Mouse (Mus musculus): ENCODE measurements around the gene Grcc10. TPM values are rescaled to one million over a fixed set of nuclear protein-coding genes. Genes with fewer than 3 reads are reported as not detected.

Grcc10 gene
- polyA plus RNA-seq, 1 experiment from 2014 or later = 519 TPM

- H3K4me2 ChIP-seq = no peak overlapping the region
- peaks cover 29% of the 10 kb centered on the region for H3K4me1 ChIP-seq
- no peak overlapping the region for H3K9ac ChIP-seq
- H3K36me3 ChIP-seq = peaks cover 2% of the 10 kb centered on the region; the same call in 1 of the 2 replicates
- WGBS = 89% methylated on average over 3 of the region's 3 CpGs
- no peak for ATAC-seq (replicated peaks; ENCODE audit: low FRiP score)
- H3K27ac ChIP-seq = no peak overlapping the region
- H3K4me3 ChIP-seq (replicated peaks) = no peak overlapping the region
- no peaks in the 10 kb centered on the region for H3K9me3 ChIP-seq (replicated peaks)
- no peaks in the 10 kb centered on the region for H3K27me3 ChIP-seq
Observed at GRCm38 (mm10) chr6:124690517-124690916, 50.7 kb downstream of the Grcc10 start.

MicroRNAs within 50 kb of the gene (microRNA counts, 519-probe panel; counts per million panel counts)
- microRNA mmu-miR-141 (2,543 counts per million, percentile 48 among the panel's probes with 10 or more counts), microRNA mmu-miR-200c (3,228 counts per million, percentile 86 among the panel's probes with 10 or more counts)

Small RNA genes within 50 kb of the gene (microRNA-seq; reads per million reads assigned to microRNA genes)
- gene Mir141 = 626 reads per million, percentile 76 among the genes with 10 or more reads in this experiment
- 4,337 reads per million, percentile 92 among the genes with 10 or more reads in this experiment for gene Mir200c

Other genes with a start within 250 kb of the Grcc10 start
- gene C1rl, start 248.3 kb downstream of the Grcc10 start, polyA plus RNA-seq (2015; fragmentation: Nextera tagmentation; extraction: Ambion mirVana) = 1.6 and 2.0 TPM in 2 replicates
- gene C1ra, start 229.0 kb downstream of the Grcc10 start, polyA plus RNA-seq (2015; fragmentation: Nextera tagmentation; extraction: Ambion mirVana) = 7.9 and 8.3 TPM in 2 replicates
- gene C1s1, start 199.0 kb downstream of the Grcc10 start, polyA plus RNA-seq (2015; fragmentation: Nextera tagmentation; extraction: Ambion mirVana) = 21.8 and 23.1 TPM in 2 replicates
- not detected in 2 replicates for gene C1rb, start 171.1 kb downstream of the Grcc10 start, polyA plus RNA-seq (2015; fragmentation: Nextera tagmentation; extraction: Ambion mirVana)
- gene C1s2, start 105.3 kb downstream of the Grcc10 start, polyA plus RNA-seq (2015; fragmentation: Nextera tagmentation; extraction: Ambion mirVana) = 0.16 and 0.21 TPM in 2 replicates
- gene Lpcat3, start 78.3 kb downstream of the Grcc10 start, polyA plus RNA-seq (2015; fragmentation: Nextera tagmentation; extraction: Ambion mirVana) = 77.4 and 80.4 TPM in 2 replicates
- 206 and 224 TPM in 2 replicates for gene Emg1, start 29.2 kb downstream of the Grcc10 start, polyA plus RNA-seq (2015; fragmentation: Nextera tagmentation; extraction: Ambion mirVana)
- gene Phb2, start 29.0 kb downstream of the Grcc10 start, polyA plus RNA-seq (2015; fragmentation: Nextera tagmentation; extraction: Ambion mirVana) = 401 and 402 TPM in 2 replicates
- 12.5 and 13.3 TPM in 2 replicates for gene Ptpn6, start 2.7 kb downstream of the Grcc10 start, polyA plus RNA-seq (2015; fragmentation: Nextera tagmentation; extraction: Ambion mirVana)
- gene Gm45234, start 14.6 kb upstream of the Grcc10 start, polyA plus RNA-seq (2015; fragmentation: Nextera tagmentation; extraction: Ambion mirVana) = not detected in 2 replicates
- gene Atn1, start 15.2 kb upstream of the Grcc10 start, polyA plus RNA-seq (2015; fragmentation: Nextera tagmentation; extraction: Ambion mirVana) = 17.0 and 17.7 TPM in 2 replicates
- 10.5 and 12.4 TPM in 2 replicates for gene Eno2, start 28.3 kb upstream of the Grcc10 start, polyA plus RNA-seq (2015; fragmentation: Nextera tagmentation; extraction: Ambion mirVana)
- gene Lrrc23, start 38.4 kb upstream of the Grcc10 start, polyA plus RNA-seq (2015; fragmentation: Nextera tagmentation; extraction: Ambion mirVana) = 0.37 and 0.90 TPM in 2 replicates
- gene Spsb2, start 67.3 kb upstream of the Grcc10 start, polyA plus RNA-seq (2015; fragmentation: Nextera tagmentation; extraction: Ambion mirVana) = 15.3 and 18.2 TPM in 2 replicates
- gene Tpi1, start 72.9 kb upstream of the Grcc10 start, polyA plus RNA-seq (2015; fragmentation: Nextera tagmentation; extraction: Ambion mirVana) = 717 and 755 TPM in 2 replicates
- gene Usp5, start 88.1 kb upstream of the Grcc10 start, polyA plus RNA-seq (2015; fragmentation: Nextera tagmentation; extraction: Ambion mirVana) = 149 and 175 TPM in 2 replicates
- gene Cdca3, start 88.2 kb upstream of the Grcc10 start, polyA plus RNA-seq (2015; fragmentation: Nextera tagmentation; extraction: Ambion mirVana) = 178 and 185 TPM in 2 replicates
- 1.1 and 2.9 TPM in 2 replicates for gene Gnb3, start 98.9 kb upstream of the Grcc10 start, polyA plus RNA-seq (2015; fragmentation: Nextera tagmentation; extraction: Ambion mirVana)
- gene P3h3, start 116.4 kb upstream of the Grcc10 start, polyA plus RNA-seq (2015; fragmentation: Nextera tagmentation; extraction: Ambion mirVana) = 23.7 and 28.6 TPM in 2 replicates
- gene Gpr162, start 122.6 kb upstream of the Grcc10 start, polyA plus RNA-seq (2015; fragmentation: Nextera tagmentation; extraction: Ambion mirVana) = 1.2 and 1.6 TPM in 2 replicates
- 0.06 and 0.26 TPM in 2 replicates for gene Cd4, start 146.8 kb upstream of the Grcc10 start, polyA plus RNA-seq (2015; fragmentation: Nextera tagmentation; extraction: Ambion mirVana)
- gene Lag3, start 170.3 kb upstream of the Grcc10 start, polyA plus RNA-seq (2015; fragmentation: Nextera tagmentation; extraction: Ambion mirVana) = 1.7 and 1.8 TPM in 2 replicates
- 320 TPM in 2 replicates for gene Ptms, start 178.7 kb upstream of the Grcc10 start, polyA plus RNA-seq (2015; fragmentation: Nextera tagmentation; extraction: Ambion mirVana)
- 357 and 385 TPM in 2 replicates for gene Mlf2, start 190.0 kb upstream of the Grcc10 start, polyA plus RNA-seq (2015; fragmentation: Nextera tagmentation; extraction: Ambion mirVana)
- gene Cops7a, start 224.2 kb upstream of the Grcc10 start, polyA plus RNA-seq (2015; fragmentation: Nextera tagmentation; extraction: Ambion mirVana) = 163 and 164 TPM in 2 replicates